Mouse (Mus musculus) natural killer cell, adult 2 months (primary cell): ENCODE results near the gene Ncaph2.

ENCODE experiments used
- DNase-seq, 2 experiments: peaks; one replicate each; pipeline ENCODE4 v3.0.0; 2022; ENCODE audit warnings: low spot score in 2 of 2

The Ncaph2 gene

GRCm38 (mm10) chr15:89341678-89342077 is 13.8 kb upstream of the Ncaph2 start:
- no peak for DNase-seq

GRCm38 (mm10) chr15:89343325-89343724 is 12.2 kb upstream of the Ncaph2 start:
- no peak for DNase-seq

DNA sequence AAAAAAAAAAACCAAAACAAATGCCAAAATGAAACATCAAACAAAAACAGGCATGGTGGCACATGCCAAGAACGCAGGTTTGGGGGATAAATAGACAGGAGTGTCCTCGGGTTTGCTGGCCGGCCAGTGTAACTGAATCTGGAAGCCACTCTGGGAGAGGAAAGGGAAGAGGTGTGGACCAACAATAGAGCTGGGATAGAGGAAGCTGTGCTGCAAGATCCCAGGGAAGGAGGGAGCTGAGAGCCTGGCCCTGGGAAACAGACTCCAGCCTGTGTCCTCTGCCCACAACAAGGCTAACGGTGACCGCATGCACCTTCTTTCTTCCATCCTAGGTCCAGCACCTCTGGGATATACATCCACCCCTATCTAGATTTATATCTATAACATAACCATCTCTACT is 5.1 kb upstream of the Ncaph2 start:
- DNase-seq: no peak

- DNase-seq: no peak
These were observed 4.2 kb upstream of the Ncaph2 start for GRCm38 (mm10) chr15:89351302-89351701.

GRCm38 (mm10) chr15:89352054-89352453 is 3.5 kb upstream of the Ncaph2 start:
- no peak for DNase-seq

GRCm38 (mm10) chr15:89352795-89353194 is 2.7 kb upstream of the Ncaph2 start:
- DNase-seq: no peak

- DNase-seq: no peak
These were observed 1.7 kb upstream of the Ncaph2 start for GRCm38 (mm10) chr15:89353837-89354236.

- DNase-seq: no peak
These were observed 1.1 kb upstream of the Ncaph2 start for GRCm38 (mm10) chr15:89354455-89354854.

DNA sequence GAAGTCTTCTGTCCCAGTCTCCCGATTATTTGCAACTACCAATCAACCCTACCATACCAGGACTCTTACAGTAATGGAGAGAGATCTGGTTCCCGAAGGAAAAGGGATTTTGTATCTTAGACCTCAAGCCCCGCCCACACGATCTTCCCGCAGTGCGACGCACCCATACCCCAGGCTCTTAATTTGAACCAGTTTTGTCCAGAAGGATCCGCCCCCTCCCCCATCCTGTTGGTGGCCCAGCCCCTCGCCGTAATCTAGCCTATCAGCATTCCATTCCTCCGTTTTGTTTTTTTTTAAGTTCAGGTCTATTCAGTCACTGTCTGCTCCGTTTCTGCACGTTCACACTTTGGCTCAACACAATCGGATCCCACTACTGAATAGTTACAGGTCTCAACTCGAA is 853 bp downstream of the Ncaph2 start:
- peak in 1 of 2 experiments; percentile 45 for DNase-seq

- no peak for DNase-seq
These were observed 3.3 kb downstream of the Ncaph2 start for GRCm38 (mm10) chr15:89358784-89359183.

GRCm38 (mm10) chr15:89363051-89363450 is 7.5 kb downstream of the Ncaph2 start:
- no peak for DNase-seq

- DNase-seq: no peak
These were observed 9.6 kb downstream of the Ncaph2 start for GRCm38 (mm10) chr15:89365141-89365551.

DNA sequence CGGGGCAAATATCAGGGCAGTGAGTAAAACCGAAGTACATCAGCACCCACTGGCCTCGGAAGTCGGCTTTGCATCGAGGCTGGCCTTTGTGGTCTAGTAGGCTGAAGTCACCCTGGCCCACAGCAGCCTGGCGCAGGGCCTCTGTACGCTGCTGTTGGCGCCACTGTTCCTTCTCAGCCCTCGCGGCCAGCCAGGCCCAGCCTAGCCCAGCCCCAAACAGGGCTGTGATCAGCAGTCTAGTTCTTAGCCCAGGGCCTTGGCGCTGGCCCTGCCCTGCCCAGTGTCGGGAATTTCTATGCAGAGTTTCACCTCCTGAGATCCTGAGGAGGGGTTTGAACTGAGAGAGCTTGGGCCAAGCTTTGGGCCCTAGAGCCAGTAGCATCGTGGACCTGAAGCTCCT is 16.5 kb downstream of the Ncaph2 start:
- DNase-seq: no peak

- no peak for DNase-seq
These were observed 17.0 kb downstream of the Ncaph2 start for GRCm38 (mm10) chr15:89372536-89372935.

- DNase-seq: peak; percentile 83 to 90
These were observed 17.7 kb downstream of the Ncaph2 start for GRCm38 (mm10) chr15:89373027-89373761.

- peak; percentile 87 to 91 for DNase-seq
These were observed 18.3 kb downstream of the Ncaph2 start, which contains the start of gene Sco2 for GRCm38 (mm10) chr15:89373762-89374248. TSS of gene Sco2 (minus strand) at chr15:89373846.

DNA sequence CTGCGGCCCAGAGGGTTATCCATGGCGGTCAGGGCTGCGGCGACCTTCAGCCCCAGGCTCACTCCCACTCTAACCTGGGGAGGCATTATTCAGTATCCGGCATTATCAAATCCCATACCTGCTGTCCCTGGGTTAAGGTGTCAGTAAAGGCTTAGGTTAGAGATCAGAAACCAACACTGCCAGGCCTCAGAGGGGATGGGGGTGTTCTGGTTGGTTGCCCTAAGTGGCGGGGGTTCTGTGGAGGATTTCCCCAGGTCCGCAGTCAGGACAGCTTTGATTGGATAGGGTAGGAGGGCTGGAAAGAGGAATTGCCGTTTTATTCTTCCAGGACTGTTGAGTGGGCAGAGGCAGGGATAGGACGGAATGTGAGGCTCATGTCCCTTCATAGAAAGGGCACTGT is 18.8 kb downstream of the Ncaph2 start:
- DNase-seq: no peak

GRCm38 (mm10) chr15:89374801-89375534 is 19.4 kb downstream of the Ncaph2 start:
- DNase-seq: no peak

- no peak for DNase-seq
These were observed 20.5 kb downstream of the Ncaph2 start for GRCm38 (mm10) chr15:89376040-89376439.

GRCm38 (mm10) chr15:89376957-89377356 is 21.4 kb downstream of the Ncaph2 start, which contains the start of gene Tymp:
TSS of gene Tymp (minus strand) at chr15:89377039.
- DNase-seq: no peak

- no peak for DNase-seq
These were observed 21.8 kb downstream of the Ncaph2 start for GRCm38 (mm10) chr15:89377362-89377761.

GRCm38 (mm10) chr15:89377938-89378828 is 22.7 kb downstream of the Ncaph2 start:
- DNase-seq: no peak
